ENCODE assay signal across 8 mouse cellular contexts in genomic region chr10:128498590-128498989, GRCm38 (mm10). TPM values are rescaled to one million over a fixed set of nuclear protein-coding genes. Genes with fewer than 3 reads are reported as not detected.
DNase-seq lines count a peak whose midpoint lies in the region; ATAC-seq and TF ChIP-seq lines count a peak whose summit lies in the region.

Gene Myl6b, minus strand, starts transcription at chr10:128498685.

- H3K4me2 ChIP-seq in embryonic facial prominence, embryonic 14.5 days (ENCODE audit: low read depth, low read length): peak within 1 kb of the TSS; percentile 62
- peak within 1 kb of the TSS; percentile 73 for H3K4me2 ChIP-seq in limb, embryonic 14.5 days (replicated peaks; ENCODE audit: low read depth, low read length, severe bottlenecking)
- peak within 1 kb of the TSS; percentile 82 for H3K4me2 ChIP-seq in midbrain, postnatal 0 days (ENCODE audit: low read depth, low read length, poor library complexity, severe bottlenecking)

- DNase-seq in 3T3-L1 (ENCODE audit: low read depth, low spot score): peak; percentile 97
- peak; percentile 67 to 90 for DNase-seq in adrenal gland, postnatal 4 days (ENCODE audit: low spot score in 2 of 2)
- DNase-seq in embryonic facial prominence, embryonic 14.5 days (ENCODE audit: low spot score): peak; percentile 98
- peak; percentile 97 for DNase-seq in heart, adult 8-10 months (ENCODE audit: low spot score)
- peak; percentile 98 for DNase-seq in kidney, adult 9 months
- DNase-seq in limb, embryonic 14.5 days (ENCODE audit: low spot score): peak; percentile 96
- DNase-seq in midbrain, postnatal 0 days (ENCODE audit: low spot score): peak; percentile 97
- peak; percentile 85 to 92 for DNase-seq in spleen, postnatal 14 days (ENCODE audit: low spot score in 2 of 2)

- H3K36me3 ChIP-seq in embryonic facial prominence, embryonic 14.5 days (ENCODE audit: control insufficient read depth, insufficient read depth, low read length): no peaks in the 10 kb centered on the region
- H3K36me3 ChIP-seq in limb, embryonic 14.5 days (ENCODE audit: control insufficient read depth, insufficient read depth, low read length): no peaks in the 10 kb centered on the region
- peaks cover 4% of the 10 kb centered on the region; the same call in 1 of the 2 replicates for H3K36me3 ChIP-seq in midbrain, postnatal 0 days (ENCODE audit: insufficient read depth, low read length)

- H3K4me3 ChIP-seq in embryonic facial prominence, embryonic 14.5 days (ENCODE audit: low read depth, low read length): peak within 1 kb of the TSS; percentile 52
- H3K4me3 ChIP-seq in limb, embryonic 14.5 days (replicated peaks; ENCODE audit: low read length): peak within 1 kb of the TSS; percentile 54
- peak within 1 kb of the TSS; percentile 66 for H3K4me3 ChIP-seq in midbrain, postnatal 0 days (ENCODE audit: low read depth, low read length)

- TF ChIP-seq CTCF in midbrain, postnatal 0 days (IDR thresholded peaks at IDR 0.05): no peak

- peaks cover 14% of the 10 kb centered on the region for H3K4me1 ChIP-seq in embryonic facial prominence, embryonic 14.5 days (ENCODE audit: control insufficient read depth, insufficient read depth, low read length)
- peaks cover 10% of the 10 kb centered on the region for H3K4me1 ChIP-seq in limb, embryonic 14.5 days (ENCODE audit: control insufficient read depth, insufficient read depth, low read length)
- H3K4me1 ChIP-seq in midbrain, postnatal 0 days (ENCODE audit: insufficient read depth, low read length): peaks cover 15% of the 10 kb centered on the region; the same call in 1 of the 2 replicates

- peak within 1 kb of the TSS; percentile 67 for H3K9ac ChIP-seq in embryonic facial prominence, embryonic 14.5 days (ENCODE audit: low read depth, low read length)
- peak within 1 kb of the TSS; percentile 65 for H3K9ac ChIP-seq in limb, embryonic 14.5 days (ENCODE audit: low read depth, low read length, severe bottlenecking)
- H3K9ac ChIP-seq in midbrain, postnatal 0 days (replicated peaks; ENCODE audit: low read length, poor library complexity, severe bottlenecking): peak within 1 kb of the TSS; percentile 34

- ATAC-seq in embryonic facial prominence, embryonic 14.5 days (ENCODE audit: low read depth): peak; percentile 82
- ATAC-seq in limb, embryonic 14.5 days (ENCODE audit: low FRiP score, low read depth): peak; percentile 77
- ATAC-seq in midbrain, postnatal 0 days (ENCODE audit: low FRiP score): peak; percentile 76

- no peaks in the 10 kb centered on the region for H3K27me3 ChIP-seq in embryonic facial prominence, embryonic 14.5 days (replicated peaks; ENCODE audit: control insufficient read depth, insufficient read depth, low read length)
- H3K27me3 ChIP-seq in limb, embryonic 14.5 days (ENCODE audit: control insufficient read depth, insufficient read depth, low read length): no peaks in the 10 kb centered on the region
- no peaks in the 10 kb centered on the region for H3K27me3 ChIP-seq in midbrain, postnatal 0 days (ENCODE audit: insufficient read depth, low read length)

- TF ChIP-seq POLR2A in limb, embryonic 14.5 days (IDR thresholded peaks at IDR 0.05; ENCODE audit: borderline replicate concordance, extremely low read depth, insufficient read depth, insufficient read length): 0 out of 2 replicates have a peak, but pooled peaks have one; percentile 29

- peak within 1 kb of the TSS; percentile 87 for H3K27ac ChIP-seq in embryonic facial prominence, embryonic 14.5 days (replicated peaks; ENCODE audit: low read depth, low read length)
- H3K27ac ChIP-seq in limb, embryonic 14.5 days (replicated peaks; ENCODE audit: low read depth, low read length): peak within 1 kb of the TSS; percentile 83
- H3K27ac ChIP-seq in midbrain, postnatal 0 days (ENCODE audit: low read depth, low read length): peak within 1 kb of the TSS; percentile 78

- H3K9me3 ChIP-seq in embryonic facial prominence, embryonic 14.5 days (ENCODE audit: control insufficient read depth, low read length): no peaks in the 10 kb centered on the region
- H3K9me3 ChIP-seq in limb, embryonic 14.5 days (ENCODE audit: control insufficient read depth, low read length): no peaks in the 10 kb centered on the region
- H3K9me3 ChIP-seq in midbrain, postnatal 0 days (ENCODE audit: low read length): no peaks in the 10 kb centered on the region

- WGBS in embryonic facial prominence, embryonic 14.5 days: 1% methylated on average over 22 of the region's 27 CpGs
- under 1% methylated on average over 27 of the region's 27 CpGs for WGBS in limb, embryonic 14.5 days
- WGBS in midbrain, postnatal 0 days: under 1% methylated on average over 24 of the region's 27 CpGs

RNA-seq across cellular contexts. Expression of gene Myl6b, which starts in this region (rescaled TPM):
- total RNA-seq in adrenal gland, postnatal 4 days (2021): 1 to 10 TPM; 6.8 to 8.2 TPM
- polyA plus RNA-seq in embryonic facial prominence, embryonic 14.5 days (2014; fragmentation: Nextera tagmentation; extraction: Ambion mirVana): 5.6 and 6.8 TPM in 2 replicates
- 1 to 10 TPM; 3.2 to 4.1 (median 3.4) TPM for total RNA-seq in heart, adult 8-10 months (2022)
- polyA plus RNA-seq in limb, embryonic 14.5 days (2012; rRNA removed): 54.9 and 56.7 TPM in 2 replicates
- polyA plus RNA-seq in limb, embryonic 14.5 days (2014; fragmentation: Nextera tagmentation; extraction: Ambion mirVana): 6.1 and 6.6 TPM in 2 replicates
- total RNA-seq in midbrain, postnatal 0 days (2014; rRNA removed): 24.6 and 28.6 TPM in 2 replicates
- polyA plus RNA-seq in midbrain, postnatal 0 days (2015; fragmentation: Nextera tagmentation; extraction: Ambion mirVana): 4.9 and 5.4 TPM in 2 replicates

Comparison
In these comparisons a context has a peak if more than half of its experiments do, and no peak if none do; other contexts are left out.
1. Peak in every context shown above with its lines: DNase-seq, ATAC-seq, H3K4me3 ChIP-seq and H3K27ac ChIP-seq.